Mouse (Mus musculus) T-helper 2 cell (primary cell): ENCODE results near the gene March7.

Source experiments
- in situ Hi-C: fragments of 300-600 bp; cut with MboI, MseI; formaldehyde crosslinking; loops from one replicate; pipeline ENCODE4 v1.15.1; 2025; ENCODE audit warnings: high pct_unique_total_duplicates

March7 gene

DNA sequence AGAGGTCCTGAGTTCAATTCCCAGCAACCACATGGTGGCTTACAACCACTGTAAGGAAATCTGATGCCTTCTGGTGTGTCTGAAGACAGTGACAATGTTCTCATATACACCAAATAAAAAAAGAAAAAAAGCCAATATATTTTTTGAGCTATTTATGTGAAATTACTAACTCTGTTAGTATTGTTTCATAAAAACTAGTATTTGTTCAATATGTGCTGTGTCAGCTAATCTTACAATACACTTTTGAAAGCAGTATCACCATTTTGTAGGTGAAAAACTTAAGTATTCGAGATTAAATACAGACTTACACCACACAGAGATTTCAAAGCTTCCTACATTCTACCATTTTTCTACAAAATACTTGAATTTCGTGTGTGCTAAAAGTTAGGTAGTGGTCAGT lies 5.0 kb downstream of the March7 start:
- in situ Hi-C loops, result no loop called here

DNA sequence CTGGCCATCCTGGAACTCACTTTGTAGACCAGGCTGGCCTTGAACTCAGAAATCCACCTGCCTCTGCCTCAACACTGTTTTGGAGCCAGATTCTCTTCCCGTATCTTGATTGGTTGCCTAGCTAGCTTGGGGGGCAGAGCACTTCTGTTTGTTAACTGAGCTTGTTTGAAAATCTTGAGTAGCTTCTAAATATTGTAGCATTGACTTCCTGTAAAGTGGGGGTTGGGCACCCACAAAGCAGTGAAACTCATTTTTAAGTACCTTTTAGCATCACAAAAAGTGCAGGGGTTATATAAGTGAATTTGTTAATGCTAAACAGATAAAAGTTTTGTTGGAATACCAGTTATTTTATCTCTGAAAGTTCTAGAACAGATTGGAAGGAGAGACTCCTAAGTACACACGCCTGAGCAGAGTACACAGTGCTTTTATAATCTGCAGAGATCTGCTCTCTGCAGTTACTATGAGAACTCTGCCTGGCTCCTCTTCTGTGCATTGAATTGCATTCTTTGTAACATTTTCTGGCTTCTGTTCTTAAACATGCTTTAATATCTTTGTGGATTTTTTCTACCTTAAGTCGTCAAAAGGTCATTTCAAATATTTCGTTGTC lies 7.0 kb downstream of the March7 start:
- in situ Hi-C loops, result no loop called here

GRCm38 (mm10) chr2:60217620-60218019 lies 7.9 kb downstream of the March7 start:
- in situ Hi-C loops, result no loop called here

- in situ Hi-C loops, result no loop called here
Measured at GRCm38 (mm10) chr2:60221236-60221635, 11.5 kb downstream of the March7 start.

- in situ Hi-C loops, result no loop called here
Measured at GRCm38 (mm10) chr2:60221954-60222353, 12.3 kb downstream of the March7 start.

- in situ Hi-C loops, result no loop called here
Measured at GRCm38 (mm10) chr2:60223489-60223888, 13.8 kb downstream of the March7 start.

DNA sequence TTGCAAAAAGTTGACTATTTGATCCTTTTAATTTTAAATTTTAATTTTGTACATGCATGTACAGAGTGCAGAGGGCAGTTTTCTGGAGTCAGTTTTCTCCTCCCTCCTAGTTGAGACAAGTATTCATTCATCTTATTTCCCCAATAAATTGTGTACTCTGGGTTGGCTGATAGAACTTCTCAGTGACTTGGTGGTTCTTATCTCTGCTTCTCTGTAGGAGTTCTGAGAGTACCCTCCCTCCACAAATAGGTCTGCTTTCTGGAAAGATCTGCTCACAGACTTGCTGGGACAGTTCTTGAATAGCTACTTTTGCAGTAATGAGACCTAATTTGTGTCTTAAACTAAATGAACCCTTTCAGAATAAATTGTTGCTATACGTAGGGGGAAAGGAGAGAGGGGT lies 18.8 kb downstream of the March7 start:
- in situ Hi-C loops, result no loop called here

GRCm38 (mm10) chr2:60230361-60230760 lies 20.7 kb downstream of the March7 start:
- in situ Hi-C loops, result no loop called here

GRCm38 (mm10) chr2:60233147-60233546 lies 23.5 kb downstream of the March7 start:
- in situ Hi-C loops, result no loop called here

DNA sequence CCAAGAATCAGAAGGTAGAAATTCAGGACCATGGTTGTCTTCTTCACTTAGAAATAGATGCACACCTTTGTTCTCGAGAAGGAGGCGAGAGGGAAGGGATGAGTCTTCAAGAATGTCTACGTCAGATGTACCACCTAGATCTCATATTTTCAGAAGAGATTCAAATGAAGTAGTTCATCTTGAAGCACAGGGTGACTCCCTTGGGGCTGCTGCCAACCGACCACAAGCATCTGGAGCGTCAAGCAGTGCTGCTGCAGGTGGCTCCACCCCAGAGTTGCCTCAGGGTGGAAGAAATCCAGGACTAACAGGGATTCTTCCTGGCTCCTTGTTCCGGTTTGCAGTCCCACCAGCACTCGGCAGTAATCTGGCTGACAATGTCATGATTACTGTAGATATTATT lies 24.8 kb downstream of the March7 start:
- in situ Hi-C loops, result no loop called here

DNA sequence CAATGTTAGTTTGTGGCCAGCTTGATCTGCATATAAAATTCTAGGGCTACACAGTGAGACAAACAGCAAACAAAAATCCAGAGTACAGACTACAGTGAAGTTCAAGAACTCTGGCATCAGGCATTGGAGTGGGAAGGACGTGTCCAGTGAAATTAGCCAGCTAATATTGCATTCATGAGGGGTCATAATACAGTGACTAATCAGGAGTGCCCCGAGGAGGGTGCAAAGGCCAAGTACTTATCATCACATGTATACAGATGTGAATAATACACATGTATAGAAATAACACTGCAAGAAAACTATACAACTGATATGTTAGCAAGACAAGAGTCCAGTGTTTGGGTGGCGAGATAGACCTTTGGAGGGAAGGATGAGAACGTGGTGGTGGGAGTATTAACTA lies 43.1 kb downstream of the March7 start:
- in situ Hi-C loops, result no loop called here

DNA sequence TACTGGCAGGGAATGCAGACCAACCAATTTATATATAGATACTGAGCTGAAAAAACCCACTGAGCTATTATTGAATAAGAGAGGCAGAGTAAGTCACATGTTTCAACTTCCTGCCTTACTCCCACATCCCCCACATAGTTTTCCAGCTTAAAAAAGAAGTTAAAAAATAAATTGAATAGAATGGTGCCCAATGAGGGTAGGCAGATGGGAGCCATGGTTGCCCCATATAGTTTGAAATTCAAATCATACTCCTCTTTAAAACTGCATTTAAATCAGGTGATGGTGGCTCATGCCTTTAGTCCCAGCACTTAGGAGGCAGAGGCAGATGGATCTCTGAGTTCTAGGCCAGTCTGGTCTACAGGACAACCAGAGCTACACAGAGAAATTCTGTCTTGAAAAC lies 43.8 kb downstream of the March7 start:
- in situ Hi-C loops, result no loop called here

GRCm38 (mm10) chr2:60256751-60257150 lies 47.1 kb downstream of the March7 start:
- in situ Hi-C loops, result no loop called here

- in situ Hi-C loops, result no loop called here
Measured at GRCm38 (mm10) chr2:60259186-60259585, 49.5 kb downstream of the March7 start.

DNA sequence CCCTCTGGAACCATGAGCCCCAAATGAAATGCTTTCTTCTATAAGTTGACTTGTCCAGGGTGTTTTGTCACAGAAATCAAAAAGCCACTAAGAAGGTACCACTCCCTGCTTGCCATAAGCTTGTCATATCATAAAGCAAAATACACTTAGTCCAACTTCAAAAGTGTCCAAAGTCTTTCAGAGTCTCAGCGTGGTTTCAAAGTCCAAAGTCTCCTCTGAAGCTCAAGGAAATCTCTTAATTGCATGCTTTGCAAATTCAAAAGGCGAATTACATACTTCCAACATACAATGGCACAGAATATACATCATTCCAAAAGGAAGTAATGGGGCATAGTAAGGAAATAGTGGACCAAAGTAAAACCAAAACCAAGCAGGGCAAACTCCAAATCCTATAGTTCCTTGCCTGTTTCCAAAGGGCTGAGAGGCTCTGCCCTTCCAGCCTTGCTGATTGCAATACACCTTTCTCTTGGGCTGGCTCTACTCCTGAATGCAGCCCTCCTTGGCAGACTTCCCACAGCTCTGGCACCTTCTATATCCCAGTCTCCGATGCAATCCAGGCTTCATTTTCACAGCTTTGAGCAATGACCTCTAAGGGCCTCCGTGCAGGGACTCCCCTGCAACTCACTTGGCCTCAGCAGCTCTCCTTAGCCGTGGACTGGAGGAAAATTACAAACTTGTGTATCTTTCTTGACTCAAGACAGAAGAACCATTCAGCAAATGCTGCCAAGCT lies 51.1 kb downstream of the March7 start:
- in situ Hi-C loops, result no loop called here

- in situ Hi-C loops, result no loop called here
Measured at GRCm38 (mm10) chr2:60267567-60267966, 57.9 kb downstream of the March7 start.

DNA sequence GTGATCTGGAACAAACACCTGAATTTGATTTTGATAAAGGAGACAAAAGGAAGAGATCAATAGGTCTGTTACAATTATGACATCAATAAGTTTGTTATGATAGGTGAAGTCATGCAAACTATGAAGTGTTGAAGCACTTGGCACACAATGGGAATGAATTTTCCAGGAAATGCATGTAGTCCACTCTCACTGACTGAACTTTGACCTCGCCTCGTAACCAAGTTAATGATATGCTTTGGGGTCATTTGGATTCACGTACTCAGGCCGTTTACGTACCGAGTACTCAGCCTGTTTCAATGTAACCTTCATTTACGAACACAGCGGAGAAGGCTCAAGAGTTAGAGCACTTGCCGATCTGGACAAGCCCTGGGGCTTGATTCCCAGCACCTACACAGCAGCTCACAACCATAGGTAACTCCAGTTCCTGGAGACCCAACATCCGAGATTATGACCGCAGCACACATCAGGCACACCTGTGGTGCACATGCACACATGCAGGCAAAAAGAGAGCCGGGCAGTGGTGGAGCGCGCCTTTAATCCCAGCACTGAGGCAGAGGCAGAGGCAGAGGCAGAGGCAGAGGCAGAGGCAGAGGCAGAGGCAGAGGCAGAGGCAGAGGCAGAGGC lies 60.3 kb downstream of the March7 start:
- in situ Hi-C loops, result no loop called here

GRCm38 (mm10) chr2:60278627-60279026 lies 68.9 kb downstream of the March7 start:
- in situ Hi-C loops, result no loop called here

- in situ Hi-C loops, result no loop called here
Measured at GRCm38 (mm10) chr2:60282625-60283024, 72.9 kb downstream of the March7 start.

DNA sequence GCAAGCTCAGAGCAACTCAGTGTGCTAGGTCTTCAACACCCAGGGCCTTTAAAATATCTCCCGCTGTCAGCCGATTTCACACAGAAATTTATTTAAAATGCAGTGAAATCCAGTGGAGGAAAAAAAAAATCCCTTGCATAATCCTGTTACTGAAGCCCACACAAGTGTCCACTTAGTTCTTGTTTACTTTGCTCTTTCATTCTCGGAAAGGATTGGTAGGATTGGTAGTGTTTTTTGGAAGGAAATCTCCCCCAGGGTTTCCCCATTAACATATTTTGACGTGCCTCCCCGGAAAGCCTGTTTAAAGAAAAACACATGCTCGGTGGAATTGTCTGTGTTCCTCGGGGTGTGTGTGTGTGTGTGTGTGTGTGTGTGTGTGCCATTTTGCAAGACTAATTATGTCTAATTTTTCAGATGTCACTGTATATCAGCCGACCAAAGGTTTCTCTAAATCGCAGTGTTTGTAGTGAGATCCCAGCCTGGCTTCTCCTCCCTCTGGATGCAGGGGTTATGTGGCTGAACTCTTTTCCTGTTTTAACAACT lies 73.6 kb downstream of the March7 start:
- in situ Hi-C loops, result no loop called here

GRCm38 (mm10) chr2:60283751-60284466 lies 74.2 kb downstream of the March7 start:
- in situ Hi-C loops, result no loop called here

DNA sequence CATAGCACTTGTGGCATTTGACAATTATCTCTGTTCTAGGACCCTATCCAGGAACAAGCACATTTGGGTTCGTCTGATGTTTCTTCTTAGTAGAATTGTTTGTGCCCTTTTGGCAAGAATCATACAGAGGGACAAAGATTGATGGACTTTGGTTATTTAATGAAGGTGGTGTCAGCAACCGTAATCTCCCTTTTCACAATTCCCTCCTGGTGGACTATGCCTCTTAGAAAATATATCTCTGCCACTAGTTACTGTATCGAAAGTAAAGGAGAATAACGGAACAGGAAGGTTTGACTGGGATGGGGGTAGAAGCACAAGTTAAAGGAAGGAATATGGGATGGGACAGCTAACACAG lies 74.8 kb downstream of the March7 start, which contains the start of gene Cd302:
Cd302 (minus strand) TSS at position 22 of the 355 bp plus-strand sequence.
- in situ Hi-C loops, result no loop called here
